In the genomic region with DNA sequence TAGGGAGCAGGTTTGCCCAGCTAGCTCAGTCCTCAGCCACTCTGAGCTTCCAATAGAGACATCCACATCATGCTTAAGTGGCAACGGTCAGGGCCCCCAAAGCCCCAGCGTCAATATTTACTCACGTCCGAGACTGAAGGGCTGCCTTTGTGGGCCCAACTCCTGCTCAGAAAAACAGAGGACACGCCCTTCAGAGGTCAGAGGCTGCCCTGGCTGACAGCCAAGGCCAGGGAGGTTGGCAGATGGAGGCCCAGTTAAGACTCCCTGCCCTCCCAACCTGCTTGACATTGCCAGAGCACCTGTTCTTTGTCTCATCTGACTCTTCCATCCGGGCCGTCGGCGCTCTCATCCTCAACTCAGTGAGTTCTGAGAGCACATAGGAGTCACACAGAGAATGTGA, we compare ENCODE assay signal across 16 mouse cellular contexts. TPM values are rescaled to one million over a fixed set of nuclear protein-coding genes. Genes with fewer than 3 reads are reported as not detected.
DNase-seq lines count a peak whose midpoint lies in the region; ATAC-seq and TF ChIP-seq lines count a peak whose summit lies in the region.
"Had no signal": no experiment of that assay in that cellular context is flagged by ENCODE, and none has a peak within 500 bp of the region (broad histone marks: within the 10 kb centered on the region; RNA-seq: fewer than 3 reads in every experiment).

No protein-coding gene starts in this region.

- TF ChIP-seq CTCF in cerebellum, adult 2 months (IDR thresholded peaks at IDR 0.05; ENCODE audit: borderline replicate concordance, insufficient read depth, low read depth, low read length) = no peak

- intact Hi-C loops in left cerebral cortex, postnatal 4 days (cut with DNase I) = no loop called here
- intact Hi-C loops in left cerebral cortex, postnatal 14 days (cut with DNase I) = no loop called here
- intact Hi-C loops in heart, postnatal 10 days (cut with DNase I) = no loop called here

- peak; percentile 51 for ATAC-seq in megakaryocyte progenitor cell, adult 5-6 weeks (replicated peaks; ENCODE audit: poor library complexity)
- no peak for ATAC-seq in frontal cortex, adult (ENCODE audit: low TSS enrichment)

- peak; percentile 72 for DNase-seq in left cerebral cortex, postnatal 4 days
- DNase-seq in left cerebral cortex, postnatal 14 days (ENCODE audit: low spot score in 2 of 2) = no peak
- DNase-seq in cerebellum, adult 2 months = peak; percentile 75 to 77
- peak; percentile 70 for DNase-seq in liver
- DNase-seq in heart, postnatal 10 days = no peak
- no peak for DNase-seq in yolk sac, embryonic 10.5 days (ENCODE audit: low spot score)
- DNase-seq: adrenal gland, adult 8-10 months; gastrocnemius, postnatal 36 days; heart, postnatal 36 days; kidney, adult 8-10 months; right cerebral cortex, adult 18-20 months had no signal

- no peak for TF ChIP-seq POLR2A in cerebellum, adult 2 months (IDR thresholded peaks at IDR 0.05; ENCODE audit: borderline replicate concordance, insufficient read depth, low read length)

- no peaks in the 10 kb centered on the region for H3K27me3 ChIP-seq in cerebellum, adult 2 months (ENCODE audit: control insufficient read depth, insufficient read depth, low read length)
- H3K27me3 ChIP-seq: lung, embryonic 15.5 days had no signal

- WGBS in cerebellum, adult 2 months = 34% methylated on average over 9 of the region's 9 CpGs

- no peak overlapping the region for H3K4me3 ChIP-seq in cerebellum, adult 2 months (replicated peaks; ENCODE audit: insufficient read depth, low read depth, low read length)
- H3K4me3 ChIP-seq: forebrain, embryonic 12.5 days; lung, embryonic 15.5 days had no signal

- H3K27ac ChIP-seq in cerebellum, adult 2 months (ENCODE audit: insufficient read depth, low read length) = no peak overlapping the region
- H3K27ac ChIP-seq: forebrain, embryonic 12.5 days; lung, embryonic 15.5 days had no signal

- peaks cover 24% of the 10 kb centered on the region for H3K4me1 ChIP-seq in cerebellum, adult 2 months (ENCODE audit: control insufficient read depth, insufficient read depth, low read length)
- H3K4me1 ChIP-seq: forebrain, embryonic 12.5 days had no signal

RNA-seq across cellular contexts. Expression of gene Trp73, which starts 21.2 kb away (rescaled TPM):
- total RNA-seq in left cerebral cortex, postnatal 4 days (2021) = 1 to 10 TPM; 3.7 to 4.3 TPM
- under 1 TPM; 0.48 to 0.95 TPM for total RNA-seq in left cerebral cortex, postnatal 14 days (2021)
- 1.7 and 2.6 TPM in 2 replicates for polyA plus RNA-seq in cerebellum, adult 2 months (2012; rRNA removed)
- not detected in 2 replicates for total RNA-seq in megakaryocyte progenitor cell, adult 5-6 weeks (2015)
- total RNA-seq in megakaryocyte progenitor cell, adult 5-6 weeks (2017) = not detected in 2 replicates
- under 1 TPM in 1 of 2 experiments, not detected in 1; 0.05 TPM for total RNA-seq in heart, postnatal 10 days (2021)
- total RNA-seq: gastrocnemius, postnatal 36 days; heart, postnatal 36 days had no signal
- polyA plus RNA-seq: G1E had no signal

RNA-seq across cellular contexts. Expression of gene Wrap73, which starts 23.4 kb away (rescaled TPM):
- total RNA-seq in left cerebral cortex, postnatal 4 days (2021) = 10 to 100 TPM; 27.0 to 30.4 TPM
- 10 to 100 TPM; 28.1 to 28.7 TPM for total RNA-seq in left cerebral cortex, postnatal 14 days (2021)
- polyA plus RNA-seq in cerebellum, adult 2 months (2012; rRNA removed) = 55.6 and 60.3 TPM in 2 replicates
- 9.9 and 11.9 TPM in 2 replicates for total RNA-seq in megakaryocyte progenitor cell, adult 5-6 weeks (2015)
- total RNA-seq in megakaryocyte progenitor cell, adult 5-6 weeks (2017) = 9.1 and 13.0 TPM in 2 replicates
- total RNA-seq in heart, postnatal 10 days (2021) = 10 to 100 TPM; 10.2 to 13.2 TPM

RNA-seq across cellular contexts. Expression of gene Tprgl, which starts 41.7 kb away (rescaled TPM):
- total RNA-seq in left cerebral cortex, postnatal 4 days (2021) = 100 to 1,000 TPM; 119 to 121 TPM
- 100 to 1,000 TPM; 144 to 149 TPM for total RNA-seq in left cerebral cortex, postnatal 14 days (2021)
- polyA plus RNA-seq in cerebellum, adult 2 months (2012; rRNA removed) = 261 and 272 TPM in 2 replicates
- total RNA-seq in megakaryocyte progenitor cell, adult 5-6 weeks (2015) = 41.9 and 43.8 TPM in 2 replicates
- 22.9 and 32.9 TPM in 2 replicates for total RNA-seq in megakaryocyte progenitor cell, adult 5-6 weeks (2017)
- total RNA-seq in heart, postnatal 10 days (2021) = 100 to 1,000 TPM; 129 to 134 TPM

RNA-seq across cellular contexts. Expression of gene Megf6, which starts 51.7 kb away (rescaled TPM):
- total RNA-seq in left cerebral cortex, postnatal 4 days (2021) = 10 to 100 TPM; 10.4 to 13.7 TPM
- total RNA-seq in left cerebral cortex, postnatal 14 days (2021) = 10 to 100 TPM in 1 of 2 experiments, 1 to 10 TPM in 1; 8.4 to 11.2 TPM
- polyA plus RNA-seq in cerebellum, adult 2 months (2012; rRNA removed) = 2.6 and 2.9 TPM in 2 replicates
- total RNA-seq in megakaryocyte progenitor cell, adult 5-6 weeks (2015) = not detected in 2 replicates
- total RNA-seq in megakaryocyte progenitor cell, adult 5-6 weeks (2017) = 0.12 and 0.17 TPM in 2 replicates
- total RNA-seq in heart, postnatal 10 days (2021) = 10 to 100 TPM; 33.8 to 41.5 TPM

Comparison
In these comparisons a context has a peak if more than half of its experiments do, and no peak if none do; other contexts are left out.
1. DNase-seq: peak in left cerebral cortex, postnatal 4 days (single experiment), cerebellum, adult 2 months (2 of 2) and liver (single experiment); none in left cerebral cortex, postnatal 14 days (0 of 2), heart, postnatal 10 days (0 of 2) and yolk sac, embryonic 10.5 days (single experiment).